Mouse (Mus musculus): ENCODE data around the gene Igsf11. TPM values are rescaled to one million over a fixed set of nuclear protein-coding genes. Genes with fewer than 3 reads are reported as not detected.
"Not testable (repeated sequence)": the region's sequence is repeated elsewhere in the genome, so short reads cannot be mapped to it uniquely, and the experiment has no call there.

Igsf11 gene
- polyA plus RNA-seq, 1 experiment from 2014 or later = 0.16 TPM

- Histone ChIP-seq H3K36me3 (ENCODE audit: control insufficient read depth, insufficient read depth, low read length) (no peaks in the 10 kb centered on the region), H3K27me3 (ENCODE audit: control insufficient read depth, insufficient read depth, low read depth, low read length) (no peaks in the 10 kb centered on the region), H3K9ac (ENCODE audit: low read length) (no peak overlapping the region), H3K4me1 (replicated peaks; ENCODE audit: control insufficient read depth, insufficient read depth, low read length) (no peaks in the 10 kb centered on the region), H3K4me2 (ENCODE audit: low read depth, low read length) (no peak overlapping the region), H3K9me3 (ENCODE audit: control insufficient read depth, low read length) (no peaks in the 10 kb centered on the region), H3K4me3 (ENCODE audit: low read length) (no peak overlapping the region), H3K27ac (ENCODE audit: low read length) (no peak overlapping the region)
- WGBS = 66% methylated on average over 8 of the region's 8 CpGs
- ATAC-seq (ENCODE audit: low read depth) = no peak
Measured at GRCm38 (mm10) chr16:38960550-38960949, 68.1 kb downstream of the Igsf11 start.

GRCm38 (mm10) chr16:38961865-38962264 lies 69.4 kb downstream of the Igsf11 start:
- H3K4me2 ChIP-seq (ENCODE audit: low read depth, low read length) = no peak overlapping the region
- H3K27me3 ChIP-seq (ENCODE audit: control insufficient read depth, insufficient read depth, low read depth, low read length) = no peaks in the 10 kb centered on the region
- H3K4me3 ChIP-seq (ENCODE audit: low read length) = no peak overlapping the region
- no peak for ATAC-seq (ENCODE audit: low read depth)
- no peaks in the 10 kb centered on the region for H3K9me3 ChIP-seq (ENCODE audit: control insufficient read depth, low read length)
- H3K36me3 ChIP-seq (ENCODE audit: control insufficient read depth, insufficient read depth, low read length) = no peaks in the 10 kb centered on the region
- H3K4me1 ChIP-seq (replicated peaks; ENCODE audit: control insufficient read depth, insufficient read depth, low read length) = no peaks in the 10 kb centered on the region
- H3K9ac ChIP-seq (ENCODE audit: low read length) = no peak overlapping the region
- 88% methylated on average over 2 of the region's 2 CpGs for WGBS
- H3K27ac ChIP-seq (ENCODE audit: low read length) = no peak overlapping the region

GRCm38 (mm10) chr16:38962695-38963094 lies 70.2 kb downstream of the Igsf11 start:
- no peaks in the 10 kb centered on the region for H3K36me3 ChIP-seq (ENCODE audit: control insufficient read depth, insufficient read depth, low read length)
- H3K27me3 ChIP-seq (ENCODE audit: control insufficient read depth, insufficient read depth, low read depth, low read length) = no peaks in the 10 kb centered on the region
- ATAC-seq (ENCODE audit: low read depth) = no peak
- H3K9me3 ChIP-seq (ENCODE audit: control insufficient read depth, low read length) = no peaks in the 10 kb centered on the region
- no peak overlapping the region for H3K27ac ChIP-seq (ENCODE audit: low read length)
- no peaks in the 10 kb centered on the region for H3K4me1 ChIP-seq (replicated peaks; ENCODE audit: control insufficient read depth, insufficient read depth, low read length)
- H3K4me2 ChIP-seq (ENCODE audit: low read depth, low read length) = no peak overlapping the region
- no peak overlapping the region for H3K4me3 ChIP-seq (ENCODE audit: low read length)
- H3K9ac ChIP-seq (ENCODE audit: low read length) = no peak overlapping the region
- 68% methylated on average over 9 of the region's 9 CpGs for whole genome bisulfite sequencing

DNA sequence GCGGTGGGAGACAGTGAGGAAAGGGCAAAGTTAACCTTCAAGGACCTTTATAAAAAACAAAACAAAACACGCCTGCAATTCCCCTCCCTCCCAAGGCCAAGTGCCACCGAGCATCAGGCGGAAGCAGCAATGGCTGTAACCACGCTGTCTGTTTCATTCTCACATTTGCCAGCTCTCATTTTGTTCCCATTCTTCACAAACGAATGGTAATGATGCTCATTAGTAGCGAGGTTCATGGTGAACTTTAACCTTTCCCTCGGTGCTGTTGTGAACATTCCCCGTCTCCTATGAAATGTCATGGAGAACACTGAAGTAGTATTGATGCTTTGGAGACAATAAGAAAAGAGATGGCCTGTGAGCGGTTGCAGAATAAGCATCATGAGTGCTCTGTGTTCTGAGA lies 74.6 kb downstream of the Igsf11 start:
- Histone ChIP-seq H3K4me3 (ENCODE audit: low read length) (no peak overlapping the region), H3K4me1 (replicated peaks; ENCODE audit: control insufficient read depth, insufficient read depth, low read length) (no peaks in the 10 kb centered on the region), H3K4me2 (ENCODE audit: low read depth, low read length) (no peak overlapping the region), H3K27ac (ENCODE audit: low read length) (no peak overlapping the region), H3K9me3 (ENCODE audit: control insufficient read depth, low read length) (no peaks in the 10 kb centered on the region), H3K36me3 (ENCODE audit: control insufficient read depth, insufficient read depth, low read length) (no peaks in the 10 kb centered on the region), H3K27me3 (ENCODE audit: control insufficient read depth, insufficient read depth, low read depth, low read length) (no peaks in the 10 kb centered on the region), H3K9ac (ENCODE audit: low read length) (no peak overlapping the region)
- ATAC-seq (ENCODE audit: low read depth) = no peak
- WGBS = 78% methylated on average over 10 of the region's 10 CpGs

DNA sequence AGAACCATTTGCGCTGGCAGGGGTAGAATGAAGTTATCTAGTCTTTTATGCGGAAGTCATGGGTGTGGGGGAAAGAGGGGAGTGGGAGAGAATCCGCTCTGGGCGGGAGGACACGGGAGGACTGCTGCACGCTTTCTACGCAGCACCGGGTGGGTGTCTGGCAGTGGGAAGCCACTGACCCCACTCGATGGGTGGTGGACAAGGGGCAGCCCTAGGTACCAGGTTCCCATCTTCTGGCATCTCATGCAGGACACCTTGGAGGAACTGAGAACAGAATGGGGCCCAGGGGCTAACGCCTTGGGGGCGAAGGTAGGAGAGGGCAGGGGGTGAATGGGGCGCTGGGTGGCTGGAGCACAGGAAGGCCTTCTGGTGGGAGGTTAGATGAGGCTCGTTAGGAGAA lies 83.7 kb downstream of the Igsf11 start:
- WGBS = 72% methylated on average over 13 of the region's 13 CpGs
- no peak overlapping the region for H3K27ac ChIP-seq (ENCODE audit: low read length)
- H3K4me2 ChIP-seq (ENCODE audit: low read depth, low read length) = no peak overlapping the region
- ATAC-seq (ENCODE audit: low read depth) = no peak
- H3K9ac ChIP-seq (ENCODE audit: low read length) = no peak overlapping the region
- no peaks in the 10 kb centered on the region for H3K9me3 ChIP-seq (ENCODE audit: control insufficient read depth, low read length)
- no peaks in the 10 kb centered on the region for H3K27me3 ChIP-seq (ENCODE audit: control insufficient read depth, insufficient read depth, low read depth, low read length)
- H3K4me1 ChIP-seq (replicated peaks; ENCODE audit: control insufficient read depth, insufficient read depth, low read length) = no peaks in the 10 kb centered on the region
- no peak overlapping the region for H3K4me3 ChIP-seq (ENCODE audit: low read length)
- H3K36me3 ChIP-seq (ENCODE audit: control insufficient read depth, insufficient read depth, low read length) = no peaks in the 10 kb centered on the region

DNA sequence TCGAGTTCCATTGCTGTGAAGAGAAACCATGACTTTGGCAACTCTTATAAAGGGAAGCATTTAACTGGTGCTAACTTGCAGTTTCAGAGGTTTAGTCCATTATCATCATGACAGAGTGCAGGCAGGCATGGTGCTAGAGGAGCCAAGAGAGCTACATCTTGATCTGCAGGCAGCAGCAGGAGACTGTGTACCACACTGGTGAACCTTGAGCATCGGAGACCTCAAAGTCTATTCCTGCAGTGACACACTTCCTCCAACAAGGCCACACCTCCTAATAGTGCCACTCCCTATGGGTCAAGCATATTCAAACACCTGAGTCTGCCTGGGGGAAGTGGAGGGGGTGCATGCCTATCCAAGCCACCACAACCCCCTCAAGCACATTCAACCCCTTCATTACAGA lies 86.1 kb downstream of the Igsf11 start:
- 75% methylated on average over 2 of the region's 2 CpGs for WGBS

GRCm38 (mm10) chr16:38980546-38980945 lies 88.1 kb downstream of the Igsf11 start:
- no peaks in the 10 kb centered on the region for H3K9me3 ChIP-seq (ENCODE audit: control insufficient read depth, low read length)
- H3K36me3 ChIP-seq (ENCODE audit: control insufficient read depth, insufficient read depth, low read length) = no peaks in the 10 kb centered on the region
- no peak for ATAC-seq (ENCODE audit: low read depth)
- no peak overlapping the region for H3K9ac ChIP-seq (ENCODE audit: low read length)
- no peaks in the 10 kb centered on the region for H3K4me1 ChIP-seq (replicated peaks; ENCODE audit: control insufficient read depth, insufficient read depth, low read length)
- no peaks in the 10 kb centered on the region for H3K27me3 ChIP-seq (ENCODE audit: control insufficient read depth, insufficient read depth, low read depth, low read length)
- 36% methylated on average over 5 of the region's 5 CpGs for WGBS
- H3K27ac ChIP-seq (ENCODE audit: low read length) = no peak overlapping the region
- H3K4me2 ChIP-seq (ENCODE audit: low read depth, low read length) = no peak overlapping the region
- H3K4me3 ChIP-seq (ENCODE audit: low read length) = no peak overlapping the region

More for the DNA sequence above, 86.1 kb downstream of the Igsf11 start:
- no peak overlapping the region for H3K4me2 ChIP-seq (ENCODE audit: low read depth, low read length)
- H3K4me3 ChIP-seq (ENCODE audit: low read length) = no peak overlapping the region
- H3K36me3 ChIP-seq (ENCODE audit: control insufficient read depth, insufficient read depth, low read length) = no peaks in the 10 kb centered on the region
- no peak overlapping the region for H3K27ac ChIP-seq (ENCODE audit: low read length)
- H3K9ac ChIP-seq (ENCODE audit: low read length) = no peak overlapping the region
- ATAC-seq (ENCODE audit: low read depth) = no peak
- no peaks in the 10 kb centered on the region for H3K27me3 ChIP-seq (ENCODE audit: control insufficient read depth, insufficient read depth, low read depth, low read length)
- no peaks in the 10 kb centered on the region for H3K4me1 ChIP-seq (replicated peaks; ENCODE audit: control insufficient read depth, insufficient read depth, low read length)
- no peaks in the 10 kb centered on the region for H3K9me3 ChIP-seq (ENCODE audit: control insufficient read depth, low read length)

- H3K27me3 ChIP-seq (ENCODE audit: control insufficient read depth, insufficient read depth, low read depth, low read length) = no peaks in the 10 kb centered on the region
- H3K27ac ChIP-seq (ENCODE audit: low read length) = no peak overlapping the region
- no peak for ATAC-seq (ENCODE audit: low read depth)
- H3K4me2 ChIP-seq (ENCODE audit: low read depth, low read length) = no peak overlapping the region
- H3K4me3 ChIP-seq (ENCODE audit: low read length) = no peak overlapping the region
- no peak overlapping the region for H3K9ac ChIP-seq (ENCODE audit: low read length)
- H3K36me3 ChIP-seq (ENCODE audit: control insufficient read depth, insufficient read depth, low read length) = no peaks in the 10 kb centered on the region
- no peaks in the 10 kb centered on the region for H3K9me3 ChIP-seq (ENCODE audit: control insufficient read depth, low read length)
- WGBS = 28% methylated on average over 5 of the region's 5 CpGs
- H3K4me1 ChIP-seq (replicated peaks; ENCODE audit: control insufficient read depth, insufficient read depth, low read length) = no peaks in the 10 kb centered on the region
Measured at GRCm38 (mm10) chr16:38982051-38982450, 89.6 kb downstream of the Igsf11 start.

- H3K27ac ChIP-seq (ENCODE audit: low read length) = no peak overlapping the region
- no peak overlapping the region for H3K9ac ChIP-seq (ENCODE audit: low read length)
- no peaks in the 10 kb centered on the region for H3K4me1 ChIP-seq (replicated peaks; ENCODE audit: control insufficient read depth, insufficient read depth, low read length)
- H3K9me3 ChIP-seq (ENCODE audit: control insufficient read depth, low read length) = no peaks in the 10 kb centered on the region
- no peak overlapping the region for H3K4me3 ChIP-seq (ENCODE audit: low read length)
- ATAC-seq (ENCODE audit: low read depth) = no peak
- no peak overlapping the region for H3K4me2 ChIP-seq (ENCODE audit: low read depth, low read length)
- H3K27me3 ChIP-seq (ENCODE audit: control insufficient read depth, insufficient read depth, low read depth, low read length) = no peaks in the 10 kb centered on the region
- 48% methylated on average over 12 of the region's 12 CpGs for WGBS
- H3K36me3 ChIP-seq (ENCODE audit: control insufficient read depth, insufficient read depth, low read length) = no peaks in the 10 kb centered on the region
Measured at GRCm38 (mm10) chr16:38982508-38983236, 90.2 kb downstream of the Igsf11 start.

GRCm38 (mm10) chr16:38983850-38984249 lies 91.4 kb downstream of the Igsf11 start:
- ATAC-seq (ENCODE audit: low read depth); H3K27me3 ChIP-seq (ENCODE audit: control insufficient read depth, insufficient read depth, low read depth, low read length); H3K4me3 ChIP-seq (ENCODE audit: low read length); H3K4me2 ChIP-seq (ENCODE audit: low read depth, low read length); H3K36me3 ChIP-seq (ENCODE audit: control insufficient read depth, insufficient read depth, low read length); H3K4me1 ChIP-seq (replicated peaks; ENCODE audit: control insufficient read depth, insufficient read depth, low read length); H3K27ac ChIP-seq (ENCODE audit: low read length); H3K9me3 ChIP-seq (ENCODE audit: control insufficient read depth, low read length); H3K9ac ChIP-seq (ENCODE audit: low read length): not testable (repeated sequence)
- WGBS = 67% methylated on average over 3 of the region's 3 CpGs
